Mouse (Mus musculus) left cerebral cortex, postnatal 10 days (tissue): ENCODE data around the gene Parvb. TPM values are rescaled to one million over a fixed set of nuclear protein-coding genes. Genes with fewer than 3 reads are reported as not detected.

Experiments used
- DNase-seq, 2 experiments: peaks; one replicate each; pipeline ENCODE4 v3.0.0; 2021 to 2022; ENCODE audit warnings: low spot score in 2 of 2, mixed read lengths in 1 of 2; ENCODE audit errors: extremely low spot score in 1 of 2
- intact Hi-C: fragments of 180-260 bp; cut with DNase I; formaldehyde crosslinking; loops from one replicate; pipeline ENCODE4 v1.15.1; 2025
- total RNA-seq, 2 experiments: library from RNA; stranded (reverse); gene quantifications; 2 replicates each; pipeline ENCODE4 v1.2.3; 2021

The Parvb gene
- total RNA-seq, 2 experiments from 2014 or later, result 28.2 to 30.5 TPM

GRCm38 (mm10) chr15:84348769-84349168, 116.9 kb downstream of the Parvb start:
- DNase-seq, result peak in 1 of 2 experiments; percentile 13
- intact Hi-C loops, result no loop called here

DNA sequence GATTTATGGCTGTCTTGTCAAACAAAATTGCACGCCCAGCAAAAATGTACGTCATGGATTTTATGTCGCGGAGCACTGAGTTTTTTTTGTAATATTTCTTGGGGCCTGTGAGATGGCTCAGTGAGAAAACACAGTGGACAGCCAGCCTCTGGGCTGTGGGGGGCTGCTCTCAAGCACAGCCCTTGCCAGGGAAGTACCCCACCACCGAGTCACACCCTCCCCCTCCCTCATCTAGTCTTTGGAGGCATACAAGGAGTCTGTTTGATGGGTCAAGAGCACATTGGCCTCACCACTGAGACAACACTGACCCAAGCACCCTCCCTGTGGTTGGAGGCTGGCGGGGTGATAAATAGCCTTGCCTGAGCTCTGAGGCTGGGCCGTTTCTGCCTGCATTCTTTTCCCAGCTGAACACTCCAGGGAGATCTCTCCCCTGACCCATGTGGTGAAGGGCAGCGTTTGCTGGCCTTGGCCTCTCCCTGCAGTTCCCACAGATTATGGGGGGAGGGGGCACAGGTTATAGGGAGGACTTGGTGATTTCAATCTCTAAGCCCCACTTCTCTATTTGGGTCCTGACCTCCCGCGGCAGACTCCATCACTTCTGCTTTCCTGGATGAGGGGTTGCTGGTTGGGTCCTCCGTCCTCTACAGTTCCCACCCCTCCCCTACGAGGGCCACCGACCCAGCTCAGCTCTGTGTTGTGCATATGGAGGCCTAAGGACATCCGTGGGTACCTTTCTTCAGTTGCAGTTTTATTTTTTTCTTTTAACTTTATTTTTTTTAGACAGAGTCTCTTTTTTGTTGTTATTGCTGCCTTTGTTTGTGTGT, 118.3 kb downstream of the Parvb start:
- intact Hi-C loops, result no loop called here
- peak in 1 of 2 experiments; percentile 19 for DNase-seq

DNA sequence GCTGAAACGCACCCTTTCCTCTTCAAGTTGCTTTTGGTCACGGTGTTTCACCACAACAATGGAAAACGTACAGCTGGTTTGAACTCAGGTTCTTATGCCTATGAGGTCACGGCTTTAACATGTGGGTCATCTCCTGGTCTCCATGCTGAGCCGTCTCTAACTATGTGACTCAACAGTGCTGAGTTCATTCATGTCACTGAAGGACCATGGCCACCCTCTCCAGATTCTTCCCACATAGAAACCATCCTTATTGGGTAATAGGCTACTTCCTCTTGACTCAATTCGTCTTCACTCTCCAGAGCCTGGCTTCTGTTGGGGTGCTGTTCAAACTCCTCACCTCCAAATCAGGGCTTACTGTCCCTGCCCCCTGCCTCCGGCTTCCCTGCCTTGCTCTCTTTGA, 119.5 kb downstream of the Parvb start:
- intact Hi-C loops, result no loop called here
- peak in 1 of 2 experiments; percentile 11 for DNase-seq

DNA sequence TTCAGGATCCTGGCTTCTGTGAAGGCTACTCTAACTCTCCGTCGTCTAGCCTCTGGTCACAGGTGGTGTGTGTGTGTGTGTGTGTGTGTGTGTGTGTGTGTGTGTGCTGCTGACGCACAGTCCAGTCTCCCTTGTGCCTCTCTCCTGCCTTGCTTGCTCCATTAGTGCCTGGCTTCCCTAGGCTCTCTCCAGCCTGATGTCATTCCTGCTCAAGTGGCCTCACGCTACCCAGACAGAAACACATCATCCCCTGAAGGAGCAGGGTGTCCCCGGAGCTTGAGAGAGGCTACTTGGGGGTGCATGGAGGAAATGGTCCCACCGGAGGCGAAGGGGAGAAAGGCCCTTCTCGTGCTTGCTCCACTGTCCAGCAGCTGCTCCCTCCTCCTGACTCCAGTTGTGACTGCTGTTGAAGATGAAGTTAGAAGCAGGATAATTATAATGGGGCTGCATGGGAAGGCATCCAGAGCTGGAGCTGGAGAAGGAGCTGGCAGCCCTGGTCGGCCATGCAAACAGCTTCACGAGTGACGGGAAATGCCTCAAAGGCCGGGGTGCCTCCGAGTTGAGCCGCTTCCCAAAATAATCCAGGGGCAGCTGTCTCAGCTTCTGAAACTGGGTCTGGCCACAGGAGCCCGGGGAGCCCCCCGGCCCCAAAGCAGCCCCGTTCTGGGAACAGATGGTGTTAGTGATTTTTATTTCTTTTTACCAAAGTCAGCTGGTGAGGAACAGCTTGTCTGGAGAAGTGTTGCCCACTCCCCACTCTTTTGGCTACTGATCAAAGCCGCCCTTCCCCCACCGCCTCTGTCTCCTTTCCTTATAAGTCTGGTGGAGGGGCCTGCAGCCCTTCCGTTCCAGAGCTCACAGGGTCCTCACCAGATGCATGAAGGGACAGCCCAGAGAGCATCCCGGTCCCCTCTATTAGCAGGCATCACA, 120.3 kb downstream of the Parvb start:
- intact Hi-C loops, result no loop called here
- DNase-seq, result peak; percentile 81 to 84

DNA sequence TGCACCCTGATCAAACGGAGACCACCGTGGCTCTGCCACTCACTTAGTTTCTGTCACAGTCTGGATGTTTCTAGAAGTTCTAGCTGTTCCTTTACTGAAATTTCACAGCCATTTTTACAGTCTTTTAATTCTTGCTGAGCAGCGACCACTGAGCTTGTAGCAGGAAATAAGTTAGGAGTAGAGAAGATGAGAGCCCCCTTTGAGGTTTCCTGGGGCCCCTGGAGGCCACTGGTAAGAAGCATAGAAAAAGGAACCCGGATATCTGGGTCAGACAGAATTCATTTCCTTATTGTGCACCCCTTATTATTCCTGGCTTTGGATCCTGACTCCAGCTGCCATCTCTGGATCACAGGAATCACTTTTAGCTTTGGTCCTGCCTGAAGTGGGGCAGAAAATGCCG, 123.2 kb downstream of the Parvb start:
- intact Hi-C loops, result no loop called here
- peak in 1 of 2 experiments; percentile 8 for DNase-seq

GRCm38 (mm10) chr15:84364746-84365145, 132.9 kb downstream of the Parvb start:
- intact Hi-C loops, result no loop called here

More at GRCm38 (mm10) chr15:84364746-84365145, 132.9 kb downstream of the Parvb start:
- DNase-seq, result no peak

Other genes with a start within 250 kb of the Parvb start
- gene Efcab6, start 166.7 kb upstream of the Parvb start, total RNA-seq, result 10 to 100 TPM; 15.4 to 17.8 TPM
- 100 to 1,000 TPM; 330 to 338 TPM for gene Sult4a1, start 126.3 kb upstream of the Parvb start, total RNA-seq
- not detected for gene Pnpla5, start 108.9 kb upstream of the Parvb start, total RNA-seq
- gene Pnpla3, start 64.2 kb upstream of the Parvb start, total RNA-seq, result 10 to 100 TPM; 13.1 to 16.3 TPM
- gene Samm50, start 39.8 kb upstream of the Parvb start, total RNA-seq, result 10 to 100 TPM; 93.8 to 94.3 TPM
- gene Parvg, start 92.0 kb downstream of the Parvb start, total RNA-seq, result 1 to 10 TPM; 5.1 to 6.6 TPM
- gene Shisal1, start 215.1 kb downstream of the Parvb start, total RNA-seq, result 10 to 100 TPM; 51.4 to 54.1 TPM